Mouse (Mus musculus) frontal cortex, postnatal 14 days (tissue): ENCODE data around the gene Elp5.
A peak's percentile ranks its signal among the peaks of the same experiment; 100 is the strongest.

Source experiments
- DNase-seq, 2 experiments: peaks; one replicate each; pipeline ENCODE4 v3.0.0; 2022; ENCODE audit warnings: low spot score in 2 of 2

Elp5 gene

DNA sequence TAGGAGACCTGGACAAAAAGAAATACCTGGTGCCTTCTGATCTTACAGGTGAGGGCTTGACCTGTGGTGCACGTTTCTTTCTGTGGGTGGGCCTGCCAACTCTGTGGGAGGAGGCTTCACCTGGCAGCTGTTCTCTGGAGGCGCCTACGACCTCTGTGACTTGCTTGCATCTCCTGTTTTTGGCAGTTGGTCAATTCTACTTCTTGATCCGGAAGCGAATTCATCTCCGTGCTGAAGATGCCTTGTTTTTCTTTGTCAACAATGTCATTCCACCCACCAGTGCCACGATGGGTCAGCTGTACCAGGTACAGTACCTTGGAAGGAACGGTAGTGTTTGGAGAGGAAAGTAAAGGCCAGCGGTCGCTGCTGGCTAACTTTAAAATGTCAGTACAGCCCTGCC, 10.1 kb upstream of the Elp5 start:
- DNase-seq = no peak

DNA sequence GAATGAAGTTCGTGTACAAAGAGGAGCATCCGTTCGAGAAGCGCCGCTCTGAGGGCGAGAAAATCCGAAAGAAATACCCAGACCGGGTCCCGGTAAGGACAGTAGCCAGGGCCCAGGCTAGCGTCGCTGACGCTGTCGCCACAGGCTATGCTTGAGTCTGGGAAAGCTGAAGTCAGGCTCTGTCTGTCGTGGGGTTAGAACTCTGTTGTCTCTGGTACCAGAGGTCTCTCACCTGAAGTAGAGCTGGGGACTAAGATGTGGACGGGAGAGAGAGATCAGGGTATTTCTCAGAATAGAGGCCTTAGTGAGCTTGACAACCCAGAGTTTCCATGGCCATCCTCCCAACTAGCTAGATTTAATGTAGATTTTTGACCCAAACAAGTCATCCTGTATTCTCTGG, 9.4 kb upstream of the Elp5 start:
- no peak for DNase-seq

DNA sequence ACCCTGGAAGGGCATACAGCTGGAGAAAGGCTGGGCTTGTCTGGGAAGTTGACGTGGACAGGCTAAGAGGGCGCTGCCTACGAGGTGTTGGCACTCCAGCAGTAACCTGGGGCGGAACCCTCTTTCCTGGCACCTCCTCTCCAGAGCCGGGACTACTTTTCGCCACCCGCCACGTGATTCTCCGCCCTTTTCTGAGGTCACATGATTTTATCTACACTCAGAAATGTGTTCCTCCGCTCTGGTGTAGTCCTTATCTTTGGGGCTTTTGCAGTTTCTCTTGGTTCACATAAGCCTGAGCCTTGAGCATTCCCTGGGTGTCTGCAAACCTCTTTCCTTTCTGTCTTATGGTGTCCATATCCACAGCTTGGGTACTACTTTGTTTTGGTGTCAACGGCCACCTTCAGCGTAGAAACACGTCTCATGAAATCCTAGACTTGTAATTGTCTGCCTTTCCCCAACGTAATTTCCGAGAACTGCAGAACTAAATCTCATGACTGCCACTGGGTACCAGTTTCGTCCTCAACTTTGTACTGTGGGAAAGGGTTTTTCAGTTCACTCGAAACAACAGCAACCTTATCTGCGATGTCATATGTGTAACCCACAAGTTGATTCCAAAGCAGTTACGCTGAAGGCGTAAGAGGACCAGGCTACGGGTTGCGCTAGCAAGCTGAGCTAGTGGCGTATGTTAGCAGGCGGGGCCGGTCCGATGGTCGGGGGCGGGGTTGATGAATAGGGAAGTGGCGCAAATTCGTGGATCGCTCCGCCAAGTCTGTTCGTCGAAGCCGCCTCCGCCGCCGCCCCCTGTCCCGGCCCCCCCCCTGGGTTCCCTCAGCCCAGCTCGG, 8.8 kb upstream of the Elp5 start, which contains the start of gene Gabarap:
Gabarap (plus strand) TSS at position 294 of the 842 bp plus-strand sequence.
- DNase-seq = peak; percentile 93 to 94

DNA sequence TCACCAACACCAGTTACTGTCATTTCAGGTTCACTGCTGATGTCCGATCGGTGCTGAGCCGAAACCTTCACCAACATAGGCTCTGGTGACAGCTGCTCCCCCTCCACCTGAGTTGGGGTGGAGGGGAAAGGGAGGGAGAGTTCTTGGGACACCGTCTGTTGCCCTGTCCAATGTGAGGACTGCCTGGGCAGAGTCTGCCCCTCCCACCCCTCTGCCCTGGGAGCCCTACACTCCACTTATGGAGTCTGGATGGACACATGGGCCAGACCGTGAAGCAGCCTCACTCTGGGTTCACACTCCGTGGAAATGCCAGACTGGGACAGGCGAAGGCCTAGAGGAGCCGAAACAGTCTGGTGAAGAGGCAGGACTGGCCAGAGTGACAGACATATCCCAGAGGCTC, 7.6 kb upstream of the Elp5 start:
- no peak for DNase-seq

DNA sequence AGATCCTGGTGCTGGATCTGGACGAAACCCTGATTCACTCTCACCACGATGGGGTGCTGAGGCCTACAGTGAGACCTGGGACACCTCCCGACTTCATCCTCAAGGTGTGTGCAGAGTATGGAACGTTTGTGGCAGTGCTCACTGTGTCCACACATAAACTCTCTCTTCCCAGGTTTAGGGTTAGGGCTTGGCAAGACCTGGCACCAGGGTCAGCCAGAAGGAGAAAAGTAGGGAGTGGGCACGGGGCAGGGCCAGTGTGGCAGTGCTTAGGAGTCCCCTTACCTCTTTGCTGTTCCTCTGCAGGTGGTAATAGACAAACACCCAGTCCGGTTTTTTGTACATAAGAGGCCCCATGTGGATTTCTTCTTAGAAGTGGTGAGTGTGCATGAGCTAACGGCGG, 2.1 kb upstream of the Elp5 start:
- no peak for DNase-seq

DNA sequence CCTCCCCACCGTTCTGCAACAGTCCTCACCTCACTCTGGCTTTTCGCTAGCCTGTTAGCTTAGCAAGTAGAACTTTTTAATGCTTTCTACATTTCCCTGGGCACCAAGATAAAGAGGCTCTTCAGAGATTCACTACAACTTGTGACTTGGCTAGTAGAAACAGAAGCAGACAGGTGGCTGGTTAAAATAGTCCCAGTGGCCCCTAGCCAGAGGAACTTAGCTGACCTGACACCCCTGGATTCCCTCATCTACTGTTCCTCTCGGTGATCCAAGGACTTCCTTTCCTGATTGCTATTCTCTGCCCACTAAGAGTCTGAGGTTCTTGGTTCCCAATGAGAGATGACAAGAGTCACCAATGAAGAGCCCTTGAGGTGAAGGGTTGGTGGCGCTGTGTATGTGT, 1.1 kb upstream of the Elp5 start:
- DNase-seq = no peak

DNA sequence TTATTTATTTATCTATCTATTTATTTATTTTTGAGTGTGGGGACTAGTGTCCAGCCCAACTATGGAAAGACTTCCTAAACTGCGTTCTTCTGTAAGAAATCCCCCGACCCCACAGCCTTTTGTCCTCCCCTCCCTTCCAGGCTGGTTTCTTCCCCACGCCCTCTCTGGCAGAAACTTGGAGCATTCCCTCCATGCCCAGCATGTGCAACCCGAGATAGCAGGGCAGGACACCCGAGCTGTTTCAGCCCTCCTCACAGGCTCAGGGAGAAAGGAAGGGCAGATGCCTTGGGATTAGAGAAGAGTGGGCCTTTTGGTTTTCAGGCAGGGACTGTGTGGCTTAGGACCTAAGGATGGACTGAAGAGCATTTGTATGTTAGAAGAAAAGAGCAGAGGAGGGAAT, 560 bp upstream of the Elp5 start:
- no peak for DNase-seq

DNA sequence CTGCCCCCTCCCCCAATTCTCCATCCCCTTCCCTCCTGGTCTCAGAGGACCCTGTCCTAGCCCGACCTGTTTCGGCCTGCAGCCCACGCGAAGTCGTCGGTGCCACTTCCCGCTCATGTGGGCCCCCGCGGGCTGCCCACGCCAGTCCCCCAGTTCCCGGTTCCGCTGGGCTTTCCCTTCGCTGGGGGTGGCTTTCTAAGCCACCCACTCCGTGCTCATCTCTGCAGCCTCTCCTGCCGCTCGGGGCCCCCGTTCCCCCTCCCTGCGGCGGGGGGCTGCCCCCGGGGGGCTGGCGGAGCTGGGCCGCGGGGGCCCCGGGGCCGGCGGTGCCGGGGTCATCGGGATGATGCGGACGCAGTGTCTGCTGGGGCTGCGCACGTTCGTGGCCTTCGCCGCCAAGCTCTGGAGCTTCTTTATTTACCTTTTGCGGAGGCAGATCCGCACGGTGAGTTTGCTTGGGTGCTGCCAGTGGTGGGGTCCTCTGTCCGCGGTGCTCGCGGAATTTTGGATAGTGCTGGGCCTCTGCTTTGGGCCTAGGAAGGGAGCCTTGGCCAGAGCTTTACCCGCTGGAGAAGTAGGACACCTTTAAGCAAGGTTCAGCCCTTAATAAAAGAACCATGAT, 1.1 kb downstream of the Elp5 start, which contains the start of gene Ctdnep1:
Ctdnep1 (plus strand) TSS at position 16 of the 622 bp plus-strand sequence.
- DNase-seq = no peak

DNA sequence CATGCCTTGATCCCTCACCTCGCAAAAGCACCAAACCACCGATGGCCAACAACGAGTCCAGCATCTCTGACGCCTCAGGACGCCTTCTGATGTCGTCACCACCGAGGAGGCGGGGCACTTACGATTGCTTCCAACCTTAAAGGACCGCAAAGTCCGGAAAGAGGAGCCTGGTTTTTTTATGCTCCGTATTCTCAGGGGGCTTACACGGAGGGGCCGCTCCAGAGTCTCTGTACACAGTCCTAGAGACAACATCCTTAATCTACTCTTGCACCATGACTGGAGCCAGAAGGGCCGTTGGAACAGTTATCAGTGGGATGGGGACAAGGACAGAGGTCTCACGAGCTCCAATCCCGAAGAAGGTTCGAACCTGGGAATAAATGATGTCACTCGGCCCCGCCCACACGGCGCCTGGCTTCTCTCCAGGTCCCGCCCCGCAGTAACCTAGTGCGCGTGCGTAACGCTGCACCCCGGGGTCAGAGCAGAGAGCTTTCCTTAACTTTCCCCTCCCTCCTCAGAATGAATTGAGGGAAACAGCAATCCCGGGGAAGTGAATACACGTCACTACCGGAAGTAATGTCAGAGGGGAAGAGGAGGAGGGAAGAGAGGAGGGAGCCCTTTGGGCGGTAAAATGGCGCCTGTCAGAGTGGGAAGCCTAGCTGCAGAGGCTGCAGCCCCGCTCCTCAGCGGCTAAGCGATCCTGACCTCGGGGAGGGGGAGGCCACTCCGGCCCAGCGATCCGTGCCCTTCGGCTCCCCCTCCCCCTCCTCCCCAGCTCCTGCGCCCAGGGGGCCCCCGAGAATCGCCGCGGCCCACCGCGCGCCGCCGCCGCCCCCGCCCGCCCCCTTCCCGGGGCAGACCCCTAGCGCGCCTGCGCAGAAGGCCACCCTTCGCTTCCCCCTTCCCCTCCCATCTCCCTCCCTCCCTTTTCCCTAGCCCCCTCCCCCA, 1.8 kb downstream of the Elp5 start:
- DNase-seq = peak; percentile 99

DNA sequence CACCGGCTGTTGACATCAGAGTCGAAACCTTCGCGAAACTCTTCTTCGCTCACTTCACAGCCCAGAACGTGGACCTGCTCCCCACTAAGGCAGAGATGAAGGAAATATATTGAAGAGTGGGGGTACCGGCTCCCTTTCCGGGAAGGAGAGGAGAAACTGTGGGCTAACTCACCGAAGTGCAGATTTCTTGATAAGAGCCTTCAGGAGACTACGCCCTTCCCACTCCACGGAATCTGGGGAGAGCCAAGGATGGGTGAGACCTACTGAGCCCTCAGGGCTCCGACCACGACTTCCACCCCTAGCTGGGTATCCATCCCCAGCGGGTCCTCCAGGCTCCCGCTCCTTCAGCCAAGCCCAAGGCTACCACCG, 2.5 kb downstream of the Elp5 start:
- no peak for DNase-seq

DNA sequence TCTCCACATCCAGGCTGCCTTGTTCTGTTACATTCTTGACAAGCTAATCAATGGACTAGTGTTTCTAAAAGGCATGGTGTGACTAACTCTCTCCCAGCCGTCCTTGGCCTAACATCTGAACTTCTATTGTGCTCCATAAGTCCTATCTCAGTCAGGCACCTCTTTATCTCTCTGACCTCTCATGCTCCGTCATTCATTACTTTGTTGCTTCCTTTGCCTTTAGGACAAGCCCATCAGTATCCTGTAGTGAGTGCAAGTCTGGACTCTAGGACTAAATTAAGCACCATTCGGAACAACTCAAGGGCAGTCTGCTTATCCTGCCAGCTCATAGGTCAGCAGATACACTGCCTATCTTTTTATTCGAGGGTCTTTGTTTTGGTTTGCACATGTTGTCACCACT, 6.0 kb downstream of the Elp5 start:
- no peak for DNase-seq

DNA sequence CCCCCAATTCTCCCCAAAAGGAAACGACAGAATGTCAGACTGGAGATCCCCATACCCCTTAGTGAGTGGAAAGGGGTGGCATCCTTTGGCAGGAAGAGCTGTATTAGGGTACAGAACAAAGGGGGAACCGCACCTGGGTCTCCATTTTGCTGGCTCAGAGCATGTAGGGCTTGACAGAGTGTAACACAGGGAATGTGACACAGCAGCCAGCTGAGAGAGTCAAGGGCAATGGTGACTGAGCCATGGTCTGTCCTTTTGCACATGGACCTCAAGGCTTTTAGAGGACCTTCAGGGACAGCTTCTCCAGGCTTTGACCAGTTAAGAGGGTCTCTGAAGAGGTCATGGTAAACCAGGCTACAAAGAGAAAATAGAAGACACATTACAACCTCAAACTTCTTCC, 7.4 kb downstream of the Elp5 start:
- no peak for DNase-seq

DNA sequence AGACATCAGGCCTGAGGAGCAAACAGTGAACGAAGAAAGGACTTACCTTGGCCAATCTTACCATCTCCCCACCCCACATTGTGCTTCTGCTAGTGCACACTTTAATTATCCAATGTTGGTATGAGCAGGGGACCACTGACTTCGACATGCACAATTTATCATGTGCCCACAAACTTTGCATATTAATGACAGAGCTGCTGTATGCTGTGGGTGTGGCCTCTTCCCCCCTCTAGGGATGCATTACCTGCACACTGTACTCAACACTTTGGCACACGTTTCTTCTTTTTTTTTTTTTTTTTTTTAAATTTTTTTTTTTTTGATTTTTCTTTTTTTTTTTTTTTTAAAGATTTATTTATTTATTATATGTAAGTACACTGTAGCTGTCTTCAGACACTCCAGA, 11.5 kb downstream of the Elp5 start:
- no peak for DNase-seq

DNA sequence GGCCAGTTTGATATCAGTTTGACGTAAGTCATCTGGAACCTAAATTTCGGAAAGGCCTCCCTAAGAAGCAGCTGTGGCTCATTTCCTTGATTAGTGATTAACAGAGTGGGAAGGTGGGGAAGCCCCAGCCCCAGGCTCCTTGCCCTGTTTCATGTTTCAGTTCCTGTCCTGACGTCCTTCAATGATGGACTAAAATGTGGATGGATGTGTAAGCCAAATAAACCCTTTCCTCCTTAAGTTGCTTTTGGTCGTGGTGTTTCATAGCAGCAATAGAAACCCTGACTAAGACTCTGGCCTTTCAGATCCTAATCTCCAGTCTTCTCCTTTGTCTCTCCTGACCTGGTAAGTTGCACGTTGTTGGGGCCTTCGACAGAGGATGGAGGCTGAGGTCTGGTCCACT, 12.1 kb downstream of the Elp5 start:
- no peak for DNase-seq

DNA sequence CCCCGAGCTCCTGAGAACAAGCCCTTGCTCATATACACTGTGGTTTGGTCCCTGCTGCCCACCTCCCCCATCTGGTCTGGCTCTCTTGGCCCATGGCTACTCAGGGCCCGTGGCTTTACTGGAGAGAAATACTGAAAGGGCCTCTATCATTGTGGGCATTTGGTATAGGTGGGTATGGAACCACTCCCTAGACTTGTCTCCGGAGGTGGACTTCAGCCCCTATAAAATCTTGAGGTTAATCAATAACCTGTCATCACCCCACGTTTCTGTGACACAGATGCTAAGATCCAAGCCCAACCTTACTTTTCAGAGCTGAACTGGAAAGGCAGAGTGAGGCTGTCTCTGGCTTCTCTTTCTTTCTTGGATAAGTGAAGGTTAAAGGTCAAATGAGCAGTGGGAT, 13.5 kb downstream of the Elp5 start:
- DNase-seq = no peak

DNA sequence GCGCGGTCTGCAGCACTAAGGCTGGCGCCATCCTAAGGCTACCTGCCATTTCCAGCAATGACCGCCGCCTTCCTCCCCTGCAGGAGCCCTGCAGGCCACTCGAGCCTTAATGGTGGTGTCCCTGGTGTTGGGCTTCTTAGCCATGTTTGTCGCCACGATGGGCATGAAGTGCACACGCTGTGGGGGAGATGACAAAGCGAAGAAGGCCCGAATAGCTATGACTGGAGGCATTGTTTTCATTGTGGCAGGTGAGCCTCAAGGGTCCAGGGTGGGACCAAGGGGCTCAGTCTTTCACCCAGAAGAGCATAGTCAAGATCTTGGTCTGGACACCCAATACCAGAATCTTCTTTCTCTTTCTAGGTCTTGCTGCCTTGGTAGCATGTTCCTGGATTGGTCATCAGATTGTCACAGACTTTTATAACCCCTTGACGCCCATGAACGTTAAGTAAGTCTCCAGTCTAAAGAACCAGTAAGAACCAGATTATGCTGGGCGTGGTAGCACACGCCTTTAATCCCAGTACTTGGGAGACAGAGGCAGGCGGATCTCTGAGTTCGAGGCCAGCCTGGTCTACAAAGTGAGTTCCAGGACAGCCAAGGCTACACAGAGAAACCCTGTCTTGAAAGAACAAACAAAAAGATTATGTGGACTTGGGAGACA, 15.3 kb downstream of the Elp5 start:
- no peak for DNase-seq

DNA sequence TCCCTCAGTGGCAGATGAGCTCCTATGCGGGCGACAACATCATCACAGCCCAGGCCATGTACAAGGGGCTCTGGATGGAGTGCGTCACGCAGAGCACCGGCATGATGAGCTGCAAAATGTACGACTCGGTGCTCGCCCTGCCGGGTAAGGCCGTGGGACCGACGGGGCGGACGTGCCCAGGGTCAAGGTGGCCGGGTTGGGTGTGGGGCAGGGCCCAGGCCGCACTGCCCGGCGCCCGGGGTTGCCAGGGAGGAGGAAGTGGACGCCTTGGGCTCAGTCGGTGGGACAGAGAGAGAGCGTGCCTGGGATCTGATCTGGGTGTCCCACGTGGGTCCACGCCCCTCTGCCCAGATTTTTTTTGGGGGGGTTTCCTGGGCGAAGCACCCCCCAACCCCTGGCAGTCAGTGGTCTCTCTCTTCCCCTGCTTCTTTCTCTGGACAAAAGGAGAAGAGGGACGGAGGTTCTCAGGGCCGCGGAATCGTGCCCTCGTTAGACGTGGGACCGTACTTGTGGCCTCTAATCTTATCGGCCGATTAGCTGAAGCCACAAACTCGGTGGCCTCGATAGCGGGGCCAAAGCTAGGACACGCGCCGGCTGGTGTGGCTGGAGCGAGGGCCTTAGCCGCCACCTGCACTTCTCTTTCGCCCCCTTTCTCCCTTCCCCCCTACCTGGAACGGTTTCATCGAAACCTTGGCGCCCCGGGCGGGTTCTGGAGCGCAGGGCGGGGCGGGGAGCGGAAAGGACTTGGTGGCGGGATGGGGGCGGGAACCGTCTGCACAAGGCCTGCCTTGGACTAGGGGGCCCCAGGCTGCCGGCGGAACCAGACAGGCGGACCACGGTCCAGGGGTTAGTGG, 16.1 kb downstream of the Elp5 start:
- no peak for DNase-seq

DNA sequence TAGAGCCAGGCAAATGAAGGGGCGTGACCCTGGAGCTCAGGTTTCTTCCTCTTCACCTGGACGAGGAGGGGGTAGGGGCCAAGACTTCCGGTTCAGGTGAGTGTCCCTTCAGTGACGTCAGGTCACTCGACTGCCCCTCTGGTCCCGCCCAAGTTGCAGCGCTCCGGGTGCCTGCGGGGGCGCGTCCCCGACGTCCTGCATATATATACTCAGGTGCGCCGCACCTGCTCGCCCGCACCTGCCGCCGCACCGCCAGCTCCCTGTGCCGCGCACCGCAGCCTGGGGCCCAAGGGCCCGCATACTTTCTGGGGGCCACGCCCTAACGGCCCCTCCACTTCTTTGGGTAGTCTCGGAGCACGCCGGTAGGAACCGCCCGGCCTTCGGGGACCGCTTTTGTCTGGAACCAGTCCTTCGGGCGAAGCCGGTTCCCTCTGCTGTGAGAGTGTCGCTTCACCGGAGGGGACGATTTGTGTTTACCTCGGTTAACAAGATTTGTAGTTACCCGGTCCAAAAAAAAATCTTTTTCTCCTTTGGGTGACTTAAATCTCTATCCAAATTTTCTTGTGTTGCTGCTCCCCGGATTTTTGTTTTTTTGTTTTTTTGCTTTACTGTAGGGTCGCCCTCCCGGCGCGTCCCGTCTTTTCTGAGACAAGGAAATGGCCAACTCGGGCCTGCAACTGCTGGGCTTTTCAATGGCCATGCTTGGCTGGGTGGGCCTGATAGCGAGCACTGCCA, 16.9 kb downstream of the Elp5 start:
- no peak for DNase-seq

DNA sequence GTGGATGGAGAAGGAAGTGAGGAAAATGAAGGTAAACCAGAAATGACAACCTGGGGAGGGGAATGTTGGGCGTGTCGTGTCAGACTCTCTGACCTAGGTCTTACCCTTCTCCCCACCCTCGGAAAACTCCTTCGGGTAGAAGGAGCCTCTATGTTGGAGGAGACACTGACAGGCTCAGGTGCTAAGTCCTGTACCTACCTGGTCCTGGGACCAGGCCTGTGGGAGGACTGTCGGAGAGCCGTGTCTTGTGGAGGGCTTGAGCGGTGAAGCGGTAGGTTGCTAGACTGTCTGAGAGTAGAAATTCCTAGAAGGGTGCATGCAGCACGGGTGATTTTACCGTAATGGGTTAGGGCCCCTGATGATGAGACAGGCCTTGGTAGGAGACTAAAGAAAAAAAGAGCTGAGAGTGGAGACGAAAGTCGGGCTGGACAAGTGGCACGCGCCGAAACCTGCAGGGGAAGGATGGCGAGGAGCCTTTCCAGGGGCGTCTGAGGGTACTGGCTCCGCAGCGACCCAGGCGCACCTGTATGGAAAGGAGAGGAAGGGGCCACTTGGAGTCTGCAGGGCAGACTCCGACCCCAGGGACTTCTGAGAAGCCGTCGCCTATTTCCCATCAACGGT, 17.6 kb downstream of the Elp5 start, which contains the start of gene Cldn7:
Cldn7 (plus strand) TSS at position 130 of the 621 bp plus-strand sequence.
- no peak for DNase-seq

DNA sequence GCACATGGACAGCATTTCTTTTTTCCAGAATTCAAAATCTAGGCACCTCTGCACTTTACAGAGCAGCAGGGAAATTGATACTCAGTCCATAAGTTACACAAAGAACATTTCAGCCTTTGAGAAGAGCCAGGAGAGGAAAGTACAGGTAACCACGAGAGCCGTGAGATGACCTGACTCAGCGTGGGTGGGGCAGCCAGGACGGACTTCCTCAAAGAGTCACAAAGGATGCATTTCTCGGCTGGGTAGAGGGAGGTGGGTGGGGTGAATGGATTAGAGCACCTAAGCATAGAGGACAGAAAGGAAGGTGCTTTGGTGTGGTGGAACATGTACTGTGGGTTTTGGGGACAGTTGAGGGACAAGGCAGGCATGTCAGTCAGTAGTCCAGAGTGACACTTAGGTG, 20.5 kb downstream of the Elp5 start:
- DNase-seq = no peak
